Mouse (Mus musculus): ENCODE results near the gene Garnl3. TPM values are rescaled to one million over a fixed set of nuclear protein-coding genes. Genes with fewer than 3 reads are reported as not detected.

The Garnl3 gene
- polyA plus RNA-seq, 1 experiment from 2014 or later: 6.9 TPM

DNA sequence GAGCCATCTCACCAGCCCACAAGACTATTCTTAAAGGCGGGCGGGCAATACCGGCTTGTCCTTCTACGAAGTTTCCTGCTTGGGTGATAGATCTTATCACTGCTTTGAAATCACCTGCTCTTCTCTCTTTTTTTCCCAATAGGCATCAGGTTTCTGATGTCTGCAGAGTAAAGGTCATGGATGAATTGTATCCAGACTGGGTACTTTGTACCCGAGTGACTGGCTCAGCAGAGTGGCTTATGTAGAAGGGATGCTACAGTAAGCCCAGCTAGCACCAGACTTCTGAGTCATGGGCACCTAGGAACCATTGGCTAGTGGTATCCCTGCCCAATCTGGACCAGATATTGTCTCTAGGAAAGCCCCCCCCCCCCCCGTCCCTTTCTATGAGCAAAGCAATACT, 147.8 kb downstream of the Garnl3 start:
- no peaks in the 10 kb centered on the region for H3K27me3 ChIP-seq
- H3K4me3 ChIP-seq: no peak overlapping the region
- H3K9me3 ChIP-seq (replicated peaks): no peaks in the 10 kb centered on the region
- no peaks in the 10 kb centered on the region for H3K36me3 ChIP-seq
- no peak overlapping the region for H3K4me2 ChIP-seq
- WGBS: 57% methylated on average over 6 of the region's 6 CpGs
- no peak overlapping the region for H3K9ac ChIP-seq
- ATAC-seq (replicated peaks; ENCODE audit: insufficient number of reproducible peaks, insufficient read depth, low FRiP score, low read depth): no peak
- H3K27ac ChIP-seq: no peak overlapping the region
- peaks cover 14% of the 10 kb centered on the region for H3K4me1 ChIP-seq (replicated peaks)

DNA sequence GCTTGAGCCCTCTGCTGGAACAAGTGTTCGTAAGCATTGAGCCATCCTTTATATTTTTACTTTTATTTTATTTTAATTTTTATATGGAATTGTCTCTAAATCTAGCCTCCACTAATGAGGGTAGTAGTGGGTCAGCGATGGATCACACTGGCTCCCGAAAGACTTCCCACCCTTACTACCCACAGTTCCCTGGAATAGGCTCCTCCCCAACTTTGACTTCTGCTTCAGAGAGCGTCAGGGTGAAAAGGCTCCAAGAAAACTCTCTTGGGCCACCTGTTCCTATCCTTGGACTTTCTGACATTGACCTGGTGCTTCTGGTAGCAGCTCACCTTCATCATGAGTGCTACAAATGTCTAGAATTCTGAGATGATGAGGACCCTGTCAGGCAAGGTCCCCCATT, 148.8 kb downstream of the Garnl3 start:
- 2% methylated on average over 4 of the region's 4 CpGs for WGBS
- Histone ChIP-seq H3K9ac (peak overlapping the region; percentile 7; the same call in 1 of the 2 replicates), H3K4me3 (peak overlapping the region; percentile 66), H3K4me2 (peak overlapping the region; percentile 92), H3K27me3 (no peaks in the 10 kb centered on the region), H3K36me3 (no peaks in the 10 kb centered on the region), H3K4me1 (replicated peaks) (peaks cover 14% of the 10 kb centered on the region), H3K9me3 (replicated peaks) (no peaks in the 10 kb centered on the region), H3K27ac (no peak overlapping the region)
- ATAC-seq (replicated peaks; ENCODE audit: insufficient number of reproducible peaks, insufficient read depth, low FRiP score, low read depth): no peak

DNA sequence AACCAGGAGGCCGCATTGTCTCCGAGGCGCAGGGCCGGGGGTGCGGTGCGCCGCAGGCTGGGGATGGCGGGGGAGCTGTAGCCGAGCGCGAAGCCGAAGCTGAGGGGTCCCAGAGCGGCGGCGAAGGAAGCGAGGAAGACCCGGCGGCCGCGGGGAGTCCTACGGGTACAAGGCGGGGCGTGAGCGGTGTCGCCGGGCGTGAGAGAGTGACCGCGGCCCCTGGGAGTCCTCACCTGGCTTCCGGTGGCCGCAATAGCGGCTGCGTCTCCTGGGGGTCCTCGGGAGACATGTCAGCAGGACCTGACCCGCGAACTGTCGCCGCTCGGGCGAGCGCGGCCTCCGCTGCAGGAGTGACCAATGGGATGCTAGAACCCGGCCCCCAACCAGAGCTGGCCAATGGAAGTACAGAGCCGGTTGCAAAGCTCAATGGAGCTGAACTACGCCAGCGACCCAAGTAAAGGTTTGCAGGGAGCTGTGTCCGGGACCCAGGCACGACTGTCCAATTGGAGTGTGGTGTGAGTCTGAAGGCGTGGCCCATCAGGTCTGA, 149.7 kb downstream of the Garnl3 start, which contains the start of gene Slc2a8:
Slc2a8 (minus strand) TSS at position 359 of the 547 bp plus-strand sequence.
- 0% methylated on average over 48 of the region's 50 CpGs for WGBS
- Histone ChIP-seq H3K4me1 (replicated peaks) (peaks cover 14% of the 10 kb centered on the region), H3K9ac (peak within 1 kb of the TSS; percentile 68), H3K9me3 (replicated peaks) (no peaks in the 10 kb centered on the region), H3K36me3 (no peaks in the 10 kb centered on the region), H3K4me3 (peak within 1 kb of the TSS; percentile 66), H3K4me2 (peak within 1 kb of the TSS; percentile 92), H3K27ac (peak within 1 kb of the TSS; percentile 59), H3K27me3 (no peaks in the 10 kb centered on the region)
- ATAC-seq (replicated peaks; ENCODE audit: insufficient number of reproducible peaks, insufficient read depth, low FRiP score, low read depth): peak; percentile 98

DNA sequence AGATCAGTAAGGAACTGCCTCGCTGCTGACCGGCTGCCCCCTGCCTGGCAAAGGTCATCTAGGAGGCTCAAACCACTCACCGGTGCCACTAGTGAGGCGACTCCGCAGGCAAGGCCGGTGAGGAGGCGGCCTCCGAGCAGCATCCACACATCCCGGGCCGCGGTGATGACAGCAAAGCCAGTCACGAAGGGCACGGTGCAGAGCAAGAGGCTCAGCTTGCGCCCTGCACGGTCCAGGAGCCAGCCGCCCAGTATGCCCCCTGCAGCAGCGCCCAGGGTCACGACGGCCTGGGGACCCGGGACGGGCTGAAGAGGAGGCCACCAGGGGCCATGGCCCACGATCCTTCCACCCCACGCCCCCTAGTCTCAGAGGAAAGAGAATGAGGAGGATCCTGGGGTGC, 150.2 kb downstream of the Garnl3 start:
- Histone ChIP-seq H3K9ac (peak overlapping the region; percentile 68), H3K36me3 (0 out of 2 replicates have a peak, but pooled peaks cover 3% of the 10 kb centered on the region), H3K4me3 (peak overlapping the region; percentile 66), H3K27ac (peak overlapping the region; percentile 59; the same call in 1 of the 2 replicates), H3K4me2 (peak overlapping the region; percentile 92), H3K4me1 (replicated peaks) (peaks cover 16% of the 10 kb centered on the region), H3K9me3 (replicated peaks) (no peaks in the 10 kb centered on the region), H3K27me3 (no peaks in the 10 kb centered on the region)
- WGBS: under 1% methylated on average over 23 of the region's 23 CpGs
- peak; percentile 64 for ATAC-seq (replicated peaks; ENCODE audit: insufficient number of reproducible peaks, insufficient read depth, low FRiP score, low read depth)

DNA sequence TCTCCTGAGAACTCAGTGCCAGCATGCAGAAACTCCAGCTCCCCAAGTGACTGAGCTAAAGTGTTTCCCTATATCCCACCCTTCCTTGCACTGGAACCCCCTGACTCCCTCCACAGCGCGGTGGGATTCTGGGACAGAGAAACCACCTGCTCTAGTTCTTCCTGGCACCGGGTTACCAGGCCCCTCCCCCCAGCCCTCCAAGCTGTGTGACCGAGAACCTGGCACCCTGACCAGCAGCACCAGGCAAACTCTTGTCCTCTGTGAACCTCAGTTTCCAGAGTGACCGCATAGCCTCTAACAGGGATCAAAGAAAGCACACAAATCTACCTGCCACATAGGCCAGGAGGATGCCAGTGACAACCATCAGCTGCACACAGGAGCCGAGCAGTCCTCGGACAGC, 151.8 kb downstream of the Garnl3 start:
- peaks cover 16% of the 10 kb centered on the region for H3K4me1 ChIP-seq (replicated peaks)
- 0 out of 2 replicates have a peak, but pooled peaks cover 4% of the 10 kb centered on the region for H3K36me3 ChIP-seq
- WGBS: 88% methylated on average over 7 of the region's 7 CpGs
- H3K9ac ChIP-seq: no peak overlapping the region
- H3K4me2 ChIP-seq: no peak overlapping the region
- H3K27me3 ChIP-seq: no peaks in the 10 kb centered on the region
- ATAC-seq (replicated peaks; ENCODE audit: insufficient number of reproducible peaks, insufficient read depth, low FRiP score, low read depth): no peak
- H3K4me3 ChIP-seq: no peak overlapping the region
- H3K9me3 ChIP-seq (replicated peaks): no peaks in the 10 kb centered on the region
- no peak overlapping the region for H3K27ac ChIP-seq

DNA sequence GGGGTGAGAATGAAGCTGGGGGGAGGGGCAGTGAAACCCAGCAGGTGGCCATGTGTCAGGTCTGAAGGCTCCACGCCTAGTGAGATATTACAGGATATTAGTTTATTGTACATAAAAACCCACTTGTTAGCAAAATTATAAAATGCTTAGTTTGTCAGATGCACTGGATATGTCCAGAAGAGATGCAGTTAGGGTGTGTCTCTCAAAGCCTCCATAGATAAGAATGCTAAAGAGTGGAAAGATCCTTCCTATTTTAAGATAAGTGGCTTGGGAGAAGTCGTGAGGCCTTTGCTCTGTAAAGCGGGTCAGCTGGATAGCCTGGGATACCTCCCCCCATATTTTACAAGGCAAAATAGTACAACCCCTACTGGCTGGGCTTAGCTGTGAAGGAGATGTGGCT, 152.8 kb downstream of the Garnl3 start:
- peaks cover 16% of the 10 kb centered on the region for H3K4me1 ChIP-seq (replicated peaks)
- no peak overlapping the region for H3K9ac ChIP-seq
- no peak overlapping the region for H3K4me2 ChIP-seq
- ATAC-seq (replicated peaks; ENCODE audit: insufficient number of reproducible peaks, insufficient read depth, low FRiP score, low read depth): no peak
- peaks cover 11% of the 10 kb centered on the region; the same call in 1 of the 2 replicates for H3K36me3 ChIP-seq
- no peaks in the 10 kb centered on the region for H3K27me3 ChIP-seq
- no peak overlapping the region for H3K4me3 ChIP-seq
- WGBS: 57% methylated on average over 3 of the region's 3 CpGs
- H3K27ac ChIP-seq: no peak overlapping the region
- no peaks in the 10 kb centered on the region for H3K9me3 ChIP-seq (replicated peaks)

DNA sequence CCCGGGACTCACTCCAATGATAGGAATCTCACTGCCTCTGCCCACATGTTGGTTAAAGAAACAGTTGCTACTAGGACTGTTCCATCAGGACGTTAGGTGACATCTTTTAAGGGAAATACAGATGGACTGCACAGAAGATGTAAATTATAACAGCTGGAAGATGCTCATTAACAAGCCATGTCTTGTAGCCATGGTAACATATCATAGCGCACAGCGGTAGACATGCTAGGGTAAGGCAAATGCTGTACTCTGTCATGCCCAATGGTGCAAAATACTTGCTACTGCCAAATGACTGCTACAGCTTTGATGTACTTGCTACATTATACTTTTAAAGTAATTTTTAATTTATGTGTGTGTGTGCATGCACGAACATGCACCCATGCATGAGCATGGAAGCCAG, 154.3 kb downstream of the Garnl3 start:
- WGBS: 70% methylated on average over 5 of the region's 5 CpGs
- H3K36me3 ChIP-seq: peaks cover 15% of the 10 kb centered on the region
- no peak overlapping the region for H3K9ac ChIP-seq
- no peak overlapping the region for H3K4me2 ChIP-seq
- peaks cover 10% of the 10 kb centered on the region for H3K4me1 ChIP-seq (replicated peaks)
- no peaks in the 10 kb centered on the region for H3K27me3 ChIP-seq
- ATAC-seq (replicated peaks; ENCODE audit: insufficient number of reproducible peaks, insufficient read depth, low FRiP score, low read depth): no peak
- no peak overlapping the region for H3K27ac ChIP-seq
- H3K9me3 ChIP-seq (replicated peaks): no peaks in the 10 kb centered on the region
- no peak overlapping the region for H3K4me3 ChIP-seq

- H3K27ac ChIP-seq: no peak overlapping the region
These were observed 157.2 kb downstream of the Garnl3 start for GRCm38 (mm10) chr2:32974216-32974615.

GRCm38 (mm10) chr2:32971235-32971634, 160.2 kb downstream of the Garnl3 start:
- no peak overlapping the region for H3K4me3 ChIP-seq
- WGBS: 55% methylated on average over 9 of the region's 9 CpGs
- peaks cover 12% of the 10 kb centered on the region for H3K36me3 ChIP-seq
- peaks cover 34% of the 10 kb centered on the region for H3K4me1 ChIP-seq (replicated peaks)
- no peaks in the 10 kb centered on the region for H3K9me3 ChIP-seq (replicated peaks)
- no peak overlapping the region for H3K4me2 ChIP-seq
- H3K27me3 ChIP-seq: no peaks in the 10 kb centered on the region
- H3K9ac ChIP-seq: no peak overlapping the region
- no peak overlapping the region for H3K27ac ChIP-seq
- no peak for ATAC-seq (replicated peaks; ENCODE audit: insufficient number of reproducible peaks, insufficient read depth, low FRiP score, low read depth)

More at GRCm38 (mm10) chr2:32974216-32974615, 157.2 kb downstream of the Garnl3 start:
- Histone ChIP-seq H3K4me1 (replicated peaks) (peaks cover 15% of the 10 kb centered on the region), H3K4me3 (no peak overlapping the region), H3K9me3 (replicated peaks) (no peaks in the 10 kb centered on the region), H3K9ac (no peak overlapping the region), H3K36me3 (peaks cover 15% of the 10 kb centered on the region), H3K27me3 (no peaks in the 10 kb centered on the region), H3K4me2 (no peak overlapping the region)
- WGBS: 80% methylated on average over 8 of the region's 8 CpGs
- ATAC-seq (replicated peaks; ENCODE audit: insufficient number of reproducible peaks, insufficient read depth, low FRiP score, low read depth): no peak

- peak; percentile 36; the same call in 1 of the 2 replicates for ATAC-seq (replicated peaks; ENCODE audit: insufficient number of reproducible peaks, insufficient read depth, low FRiP score, low read depth)
- Histone ChIP-seq H3K4me3 (peak overlapping the region; percentile 15; the same call in 1 of the 2 replicates), H3K9me3 (replicated peaks) (no peaks in the 10 kb centered on the region), H3K27ac (peak overlapping the region; percentile 89), H3K36me3 (peaks cover 18% of the 10 kb centered on the region), H3K4me1 (replicated peaks) (peaks cover 50% of the 10 kb centered on the region), H3K4me2 (peak overlapping the region; percentile 52), H3K9ac (peak overlapping the region; percentile 39), H3K27me3 (no peaks in the 10 kb centered on the region)
- WGBS: 40% methylated on average over 8 of the region's 8 CpGs
These were observed 162.1 kb downstream of the Garnl3 start for GRCm38 (mm10) chr2:32969326-32969725.

GRCm38 (mm10) chr2:32968024-32968614, 163.3 kb downstream of the Garnl3 start:
- ATAC-seq (replicated peaks; ENCODE audit: insufficient number of reproducible peaks, insufficient read depth, low FRiP score, low read depth): no peak
- Histone ChIP-seq H3K9ac (peak overlapping the region; percentile 81; the same call in 1 of the 2 replicates), H3K27ac (peak overlapping the region; percentile 99), H3K9me3 (replicated peaks) (no peaks in the 10 kb centered on the region), H3K4me1 (replicated peaks) (peaks cover 61% of the 10 kb centered on the region), H3K27me3 (no peaks in the 10 kb centered on the region), H3K4me3 (peak overlapping the region; percentile 62), H3K36me3 (peaks cover 19% of the 10 kb centered on the region), H3K4me2 (peak overlapping the region; percentile 94)
- 78% methylated on average over 9 of the region's 9 CpGs for whole genome bisulfite sequencing
